Mouse (Mus musculus): ENCODE results near the gene Fhl2. TPM values are rescaled to one million over a fixed set of nuclear protein-coding genes. Genes with fewer than 3 reads are reported as not detected.

The Fhl2 gene
- polyA plus RNA-seq, 1 experiment from 2014 or later = 228 TPM

DNA sequence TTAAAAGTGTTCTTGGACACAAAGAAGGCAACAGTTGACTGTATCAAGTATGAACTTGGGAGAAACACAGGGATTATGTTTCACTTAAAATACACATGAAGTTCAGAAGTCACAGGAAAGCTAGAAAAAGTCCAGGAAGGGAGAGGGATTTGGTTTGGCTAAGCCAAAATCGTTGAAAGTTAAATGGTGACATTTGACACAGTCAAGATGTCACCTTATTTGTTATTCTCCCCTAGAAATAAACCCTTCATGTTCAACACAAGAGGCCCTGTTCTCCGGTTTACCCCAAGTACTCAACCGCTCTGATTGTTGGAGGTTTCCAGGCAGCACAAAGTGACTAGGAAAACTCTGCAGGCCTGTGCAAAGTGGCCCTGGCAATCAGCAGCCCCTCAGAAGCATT lies 18.8 kb upstream of the Fhl2 start:
- WGBS = 22% methylated on average over 3 of the region's 3 CpGs
- H3K36me3 ChIP-seq = no peaks in the 10 kb centered on the region
- ATAC-seq (ENCODE audit: extremely low read depth, insufficient number of reproducible peaks, low FRiP score, low TSS enrichment) = no peak
- H3K4me1 ChIP-seq = peaks cover 30% of the 10 kb centered on the region
- no peaks in the 10 kb centered on the region for H3K27me3 ChIP-seq (replicated peaks)
- peak overlapping the region; percentile 72 for H3K27ac ChIP-seq (replicated peaks)
- H3K4me3 ChIP-seq = no peak overlapping the region
- 0 out of 2 replicates have a peak overlapping the region, but pooled peaks have one; percentile 19 for H3K9ac ChIP-seq
- H3K4me2 ChIP-seq = no peak overlapping the region
- no peaks in the 10 kb centered on the region for H3K9me3 ChIP-seq

- Histone ChIP-seq H3K27ac (replicated peaks) (no peak overlapping the region), H3K4me2 (no peak overlapping the region), H3K4me3 (no peak overlapping the region), H3K9ac (no peak overlapping the region), H3K4me1 (peaks cover 30% of the 10 kb centered on the region), H3K9me3 (no peaks in the 10 kb centered on the region), H3K36me3 (no peaks in the 10 kb centered on the region), H3K27me3 (replicated peaks) (no peaks in the 10 kb centered on the region)
- WGBS = 24% methylated on average over 1 of the region's 1 CpGs
- no peak for ATAC-seq (ENCODE audit: extremely low read depth, insufficient number of reproducible peaks, low FRiP score, low TSS enrichment)
Measured at GRCm38 (mm10) chr1:43211274-43211673, 14.5 kb upstream of the Fhl2 start.

DNA sequence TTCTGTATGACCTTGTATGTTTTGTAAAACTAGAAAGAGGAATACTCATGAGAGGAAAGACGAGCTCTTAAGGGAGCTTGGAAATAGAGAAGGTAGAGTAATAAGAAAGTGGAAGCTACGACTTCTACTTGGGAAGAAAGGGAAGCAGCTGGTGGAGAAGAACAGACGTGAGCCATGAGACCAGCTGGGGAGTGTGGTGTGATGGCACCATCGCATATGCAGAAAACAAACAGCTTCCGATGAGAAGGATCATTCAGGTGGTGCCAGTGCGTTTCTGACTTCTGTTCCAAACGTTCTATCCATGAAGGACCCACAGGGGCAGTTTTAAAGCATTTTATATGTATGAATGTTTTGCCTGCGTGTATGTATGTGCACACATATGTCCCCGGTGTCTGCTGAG lies 13.5 kb upstream of the Fhl2 start:
- 78% methylated on average over 9 of the region's 9 CpGs for WGBS
- H3K9me3 ChIP-seq = no peaks in the 10 kb centered on the region
- H3K4me3 ChIP-seq = no peak overlapping the region
- H3K36me3 ChIP-seq = no peaks in the 10 kb centered on the region
- no peak overlapping the region for H3K9ac ChIP-seq
- H3K4me2 ChIP-seq = no peak overlapping the region
- no peak for ATAC-seq (ENCODE audit: extremely low read depth, insufficient number of reproducible peaks, low FRiP score, low TSS enrichment)
- H3K4me1 ChIP-seq = peaks cover 20% of the 10 kb centered on the region
- no peaks in the 10 kb centered on the region for H3K27me3 ChIP-seq (replicated peaks)
- no peak overlapping the region for H3K27ac ChIP-seq (replicated peaks)

DNA sequence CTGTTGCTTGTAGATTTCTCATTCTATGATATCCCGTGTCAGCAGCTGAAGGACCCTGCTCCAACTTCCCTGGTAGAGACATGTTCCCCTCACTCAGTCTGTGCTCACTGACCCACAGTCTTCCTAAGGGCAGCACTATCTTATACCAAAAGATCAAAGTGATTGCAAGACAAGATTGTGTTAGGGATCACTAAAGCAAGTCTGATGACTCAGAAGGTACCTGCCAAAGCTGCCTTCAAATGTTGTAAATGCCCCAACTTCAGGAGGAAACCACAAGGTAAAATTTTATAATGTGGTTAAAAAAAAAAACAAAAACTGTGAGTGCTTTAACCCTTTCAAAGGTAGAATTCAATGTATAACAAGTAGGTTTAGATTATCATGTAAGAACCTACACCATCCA lies 10.4 kb upstream of the Fhl2 start:
- Histone ChIP-seq H3K4me2 (no peak overlapping the region), H3K4me3 (no peak overlapping the region), H3K4me1 (peaks cover 30% of the 10 kb centered on the region), H3K27ac (replicated peaks) (no peak overlapping the region), H3K27me3 (replicated peaks) (no peaks in the 10 kb centered on the region), H3K36me3 (no peaks in the 10 kb centered on the region), H3K9ac (no peak overlapping the region), H3K9me3 (no peaks in the 10 kb centered on the region)
- 87% methylated on average over 1 of the region's 1 CpGs for WGBS
- ATAC-seq (ENCODE audit: extremely low read depth, insufficient number of reproducible peaks, low FRiP score, low TSS enrichment) = no peak

GRCm38 (mm10) chr1:43203282-43203681 lies 6.5 kb upstream of the Fhl2 start:
- H3K4me1 ChIP-seq = peaks cover 37% of the 10 kb centered on the region
- no peak overlapping the region for H3K4me2 ChIP-seq
- no peak overlapping the region for H3K9ac ChIP-seq
- no peaks in the 10 kb centered on the region for H3K36me3 ChIP-seq
- no peaks in the 10 kb centered on the region for H3K9me3 ChIP-seq
- no peak overlapping the region for H3K4me3 ChIP-seq
- H3K27me3 ChIP-seq (replicated peaks) = no peaks in the 10 kb centered on the region
- peak overlapping the region; percentile 62 for H3K27ac ChIP-seq (replicated peaks)
- WGBS = 23% methylated on average over 5 of the region's 5 CpGs
- ATAC-seq (ENCODE audit: extremely low read depth, insufficient number of reproducible peaks, low FRiP score, low TSS enrichment) = no peak

DNA sequence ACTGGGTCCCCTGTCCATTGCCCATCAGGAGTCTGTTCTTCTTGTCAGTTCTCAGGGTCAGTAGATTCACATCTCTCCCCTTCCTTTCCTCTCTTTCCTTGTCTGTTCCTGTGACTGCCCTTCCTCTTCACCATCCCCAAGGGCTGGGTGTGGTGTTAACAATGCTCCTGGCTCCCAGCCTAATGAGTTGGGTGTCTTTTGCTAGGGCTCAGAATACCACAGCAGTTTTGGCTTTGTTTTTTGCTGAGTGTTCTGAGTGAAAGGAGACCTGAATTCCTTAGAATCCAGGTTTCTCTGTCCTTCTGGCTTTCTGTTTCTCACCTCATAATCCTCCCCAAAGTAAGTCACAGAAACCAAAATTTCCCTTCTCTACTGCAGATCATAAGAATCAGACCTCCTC lies 5.4 kb upstream of the Fhl2 start:
- Histone ChIP-seq H3K4me3 (no peak overlapping the region), H3K9me3 (no peaks in the 10 kb centered on the region), H3K27ac (replicated peaks) (peak overlapping the region; percentile 62), H3K9ac (no peak overlapping the region), H3K4me2 (no peak overlapping the region), H3K4me1 (peaks cover 40% of the 10 kb centered on the region), H3K36me3 (no peaks in the 10 kb centered on the region), H3K27me3 (replicated peaks) (no peaks in the 10 kb centered on the region)
- no peak for ATAC-seq (ENCODE audit: extremely low read depth, insufficient number of reproducible peaks, low FRiP score, low TSS enrichment)

DNA sequence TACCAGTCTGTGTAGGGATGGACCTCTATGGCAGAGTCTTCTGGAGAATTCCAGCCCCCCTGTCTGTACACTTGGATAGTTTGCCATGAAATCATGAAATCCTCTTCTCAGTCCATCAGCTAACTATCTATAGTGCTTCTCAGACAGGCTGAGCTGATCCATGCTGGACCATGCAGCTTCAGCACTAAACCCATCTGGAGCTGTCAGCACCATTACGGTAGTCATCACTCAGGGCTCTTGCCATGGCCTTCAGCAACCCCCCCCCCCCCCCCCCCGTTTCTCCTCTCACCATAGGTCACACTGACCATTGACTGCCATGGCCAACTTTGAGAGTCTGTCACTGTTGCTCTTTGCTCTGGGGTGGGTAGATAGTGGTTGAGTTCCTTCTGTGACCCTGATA lies 5.0 kb upstream of the Fhl2 start:
- ATAC-seq (ENCODE audit: extremely low read depth, insufficient number of reproducible peaks, low FRiP score, low TSS enrichment) = no peak
- Histone ChIP-seq H3K9ac (no peak overlapping the region), H3K4me2 (no peak overlapping the region), H3K36me3 (no peaks in the 10 kb centered on the region), H3K27me3 (replicated peaks) (no peaks in the 10 kb centered on the region), H3K27ac (replicated peaks) (peak overlapping the region; percentile 62; the same call in 1 of the 2 replicates), H3K4me1 (peaks cover 44% of the 10 kb centered on the region), H3K4me3 (no peak overlapping the region), H3K9me3 (no peaks in the 10 kb centered on the region)
- 42% methylated on average over 2 of the region's 2 CpGs for WGBS

GRCm38 (mm10) chr1:43199867-43200240 lies 3.1 kb upstream of the Fhl2 start:
- no peaks in the 10 kb centered on the region for H3K9me3 ChIP-seq
- H3K4me3 ChIP-seq = no peak overlapping the region
- no peaks in the 10 kb centered on the region for H3K27me3 ChIP-seq (replicated peaks)
- no peak for ATAC-seq (ENCODE audit: extremely low read depth, insufficient number of reproducible peaks, low FRiP score, low TSS enrichment)
- no peak overlapping the region for H3K9ac ChIP-seq
- H3K36me3 ChIP-seq = no peaks in the 10 kb centered on the region
- peak overlapping the region; percentile 11; the same call in 1 of the 2 replicates for H3K4me2 ChIP-seq
- H3K27ac ChIP-seq (replicated peaks) = no peak overlapping the region
- peaks cover 54% of the 10 kb centered on the region for H3K4me1 ChIP-seq
- WGBS = 45% methylated on average over 3 of the region's 3 CpGs

- no peak for ATAC-seq (ENCODE audit: extremely low read depth, insufficient number of reproducible peaks, low FRiP score, low TSS enrichment)
- WGBS = 68% methylated on average over 3 of the region's 3 CpGs
- Histone ChIP-seq H3K4me3 (no peak overlapping the region), H3K36me3 (no peaks in the 10 kb centered on the region), H3K27me3 (replicated peaks) (no peaks in the 10 kb centered on the region), H3K4me1 (peaks cover 54% of the 10 kb centered on the region), H3K4me2 (peak overlapping the region; percentile 55), H3K9ac (no peak overlapping the region), H3K9me3 (no peaks in the 10 kb centered on the region), H3K27ac (replicated peaks) (no peak overlapping the region)
Measured at GRCm38 (mm10) chr1:43199210-43199866, 2.6 kb upstream of the Fhl2 start.

DNA sequence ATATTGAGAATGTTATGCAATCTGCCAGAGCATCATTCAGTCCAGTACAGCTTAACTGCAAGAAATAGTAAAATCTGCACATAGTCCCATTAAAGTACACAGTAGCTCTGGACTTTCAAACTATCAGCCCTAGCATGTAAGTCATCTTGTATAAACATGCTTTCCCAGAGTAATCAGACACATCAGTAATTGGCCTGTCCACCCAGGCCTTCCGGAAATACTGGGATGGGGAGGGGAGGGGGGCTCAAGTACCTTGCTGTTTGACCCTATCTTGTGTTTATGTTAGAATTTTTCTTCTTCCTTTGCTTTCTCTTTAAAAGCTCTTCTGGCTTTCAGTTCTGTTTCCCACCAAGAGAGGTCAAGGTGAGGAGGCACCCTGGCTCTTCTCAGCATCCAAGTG lies 725 bp downstream of the Fhl2 start:
- Histone ChIP-seq H3K4me1 (peaks cover 37% of the 10 kb centered on the region), H3K9ac (peak overlapping the region; percentile 77), H3K27me3 (replicated peaks) (no peaks in the 10 kb centered on the region), H3K9me3 (no peaks in the 10 kb centered on the region), H3K4me3 (peak overlapping the region; percentile 49), H3K27ac (replicated peaks) (peak overlapping the region; percentile 88), H3K36me3 (no peaks in the 10 kb centered on the region), H3K4me2 (peak overlapping the region; percentile 55)
- ATAC-seq (ENCODE audit: extremely low read depth, insufficient number of reproducible peaks, low FRiP score, low TSS enrichment) = no peak
- 32% methylated on average over 1 of the region's 1 CpGs for WGBS

GRCm38 (mm10) chr1:43193423-43193822 lies 3.4 kb downstream of the Fhl2 start:
- 0 out of 2 replicates have a peak overlapping the region, but pooled peaks have one; percentile 77 for H3K9ac ChIP-seq

DNA sequence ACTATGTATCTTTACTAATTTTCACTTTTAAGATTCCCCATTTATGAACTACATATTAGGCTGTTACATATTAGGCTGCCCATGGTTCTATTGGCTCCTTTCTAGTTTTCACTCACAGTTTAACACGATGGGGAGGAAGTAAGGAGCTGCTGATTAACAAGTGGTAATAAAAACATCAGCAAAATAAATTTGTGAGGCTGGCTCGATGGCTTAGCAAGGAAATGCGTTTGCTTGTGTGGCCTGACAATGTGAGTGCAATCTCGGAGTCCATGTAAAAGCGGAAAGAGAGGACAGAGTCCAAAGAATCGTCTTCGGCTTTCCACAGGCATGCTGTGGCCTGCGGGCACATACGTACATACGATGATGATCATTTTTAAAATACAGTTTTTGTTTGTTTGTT lies 4.3 kb downstream of the Fhl2 start:
- peak overlapping the region; percentile 28 for H3K4me3 ChIP-seq
- H3K36me3 ChIP-seq = no peaks in the 10 kb centered on the region
- H3K4me1 ChIP-seq = peaks cover 43% of the 10 kb centered on the region
- no peak for ATAC-seq (ENCODE audit: extremely low read depth, insufficient number of reproducible peaks, low FRiP score, low TSS enrichment)
- peak overlapping the region; percentile 65; the same call in 1 of the 2 replicates for H3K27ac ChIP-seq (replicated peaks)
- no peaks in the 10 kb centered on the region for H3K9me3 ChIP-seq
- 71% methylated on average over 10 of the region's 10 CpGs for WGBS
- peak overlapping the region; percentile 67 for H3K9ac ChIP-seq
- H3K4me2 ChIP-seq = peak overlapping the region; percentile 40
- no peaks in the 10 kb centered on the region for H3K27me3 ChIP-seq (replicated peaks)

More at GRCm38 (mm10) chr1:43193423-43193822, 3.4 kb downstream of the Fhl2 start:
- Histone ChIP-seq H3K9me3 (no peaks in the 10 kb centered on the region), H3K4me3 (peak overlapping the region; percentile 49), H3K4me1 (peaks cover 36% of the 10 kb centered on the region), H3K27me3 (replicated peaks) (no peaks in the 10 kb centered on the region), H3K4me2 (peak overlapping the region; percentile 55), H3K27ac (replicated peaks) (0 out of 2 replicates have a peak overlapping the region, but pooled peaks have one; percentile 8), H3K36me3 (no peaks in the 10 kb centered on the region)
- no peak for ATAC-seq (ENCODE audit: extremely low read depth, insufficient number of reproducible peaks, low FRiP score, low TSS enrichment)
- WGBS = 81% methylated on average over 6 of the region's 6 CpGs

All from heart, embryonic 13.5 days (tissue).